Mouse (Mus musculus) CH12.LX (cell line): ENCODE measurements at regions not wholly inside any gene's neighbourhood (a gene's known extent, or its start where the extent isn't known, plus 50 kb on each side); places are given as distances from the start of the nearest gene placed in this dataset.

Source experiments
- DNase-seq: peaks from one replicate; pipeline ENCODE4 v3.0.0-alpha.2; 2013; ENCODE audit errors: extremely low read depth
- H3K27ac ChIP-seq: 2 replicates; pipeline ENCODE4 v1.5.1; 2012; ENCODE audit warnings: low read depth, mild to moderate bottlenecking, control low read depth, moderate library complexity; ENCODE audit not compliant: insufficient read depth
- H3K27me3 ChIP-seq: replicated peaks from 2 replicates; pipeline ENCODE3; 2012; ENCODE audit warnings: inconsistent platforms
- H3K36me3 ChIP-seq, 2 experiments: replicated peaks in 1 of 2; 2 replicates each; pipeline versions ENCODE3 to v1.6.1; 2012; ENCODE audit warnings: inconsistent platforms in 1 of 2, low read length in 1 of 2, mild to moderate bottlenecking in 1 of 2, mixed read lengths in 1 of 2, moderate library complexity in 1 of 2; ENCODE audit not compliant: control insufficient read depth in 1 of 2, insufficient read depth in 1 of 2
- H3K4me1 ChIP-seq, 2 experiments: 2 replicates each; pipeline ENCODE4 v1.6.1; 2012; ENCODE audit warnings: inconsistent platforms in 1 of 2, moderate library complexity in 1 of 2; ENCODE audit not compliant: insufficient read depth in 2 of 2, control insufficient read depth in 1 of 2
- H3K4me2 ChIP-seq: 2 replicates; pipeline ENCODE4 v1.6.1; 2012; ENCODE audit warnings: low read depth, mild to moderate bottlenecking, control low read depth; ENCODE audit not compliant: poor library complexity, insufficient read depth, severe bottlenecking
- H3K4me3 ChIP-seq, 3 experiments: fragments of 150-350 bp in 1 of 3; sonication (generic) in 1 of 3; replicated peaks in 1 of 3; 2 replicates each; pipeline versions ENCODE3 to v1.5.1; 2011 to 2012; ENCODE audit warnings: low read depth in 2 of 3, low read length in 2 of 3, mild to moderate bottlenecking in 2 of 3, moderate library complexity in 2 of 3, control low read depth in 1 of 3, improper control_type of control experiment in 1 of 3, inconsistent platforms in 1 of 3, mixed read lengths in 1 of 3; ENCODE audit not compliant: poor library complexity in 1 of 3
- H3K79me2 ChIP-seq: replicated peaks from 2 replicates; pipeline ENCODE4 v1.6.1; 2012; ENCODE audit warnings: mild to moderate bottlenecking, moderate library complexity; ENCODE audit not compliant: control insufficient read depth, poor library complexity, insufficient read depth, severe bottlenecking; ENCODE audit errors: extremely low read depth
- H3K9ac ChIP-seq: 2 replicates; pipeline ENCODE4 v1.6.1; 2012; ENCODE audit warnings: low read depth, mild to moderate bottlenecking, control low read depth, moderate library complexity; ENCODE audit not compliant: insufficient read depth
- H3K9me3 ChIP-seq: replicated peaks from 2 replicates; pipeline ENCODE3; 2012; ENCODE audit warnings: low read length, inconsistent platforms, mixed read lengths
- BHLHE40 ChIP-seq: IDR thresholded peaks from 2 replicates; pipeline ENCODE4 v1.6.1; 2011; ENCODE audit warnings: mild to moderate bottlenecking, low read depth, low read length, improper control_type of control experiment
- CHD1 ChIP-seq: IDR thresholded peaks from 2 replicates; pipeline ENCODE4 v1.6.1; 2012; ENCODE audit warnings: low read depth, low read length, improper control_type of control experiment, inconsistent platforms
- CHD2 ChIP-seq: IDR thresholded peaks from 2 replicates; pipeline ENCODE4 v1.6.1; 2011; ENCODE audit warnings: low read length, improper control_type of control experiment
- CTCF ChIP-seq, 2 experiments: IDR thresholded peaks in 1 of 2; conservative IDR thresholded peaks in 1 of 2; 2 replicates each; pipeline ENCODE4 v1.5.1; 2011 to 2012; ENCODE audit warnings: low read depth in 2 of 2, low read length in 2 of 2, improper control_type of control experiment in 1 of 2, inconsistent platforms in 1 of 2, mild to moderate bottlenecking in 1 of 2, moderate library complexity in 1 of 2
- E2F4 ChIP-seq: IDR thresholded peaks from 2 replicates; pipeline ENCODE4 v1.6.1; 2011; ENCODE audit warnings: low read depth, low read length, improper control_type of control experiment; ENCODE audit not compliant: insufficient replicate concordance
- ELF1 ChIP-seq: IDR thresholded peaks from 2 replicates; pipeline ENCODE4 v1.6.1; 2014; ENCODE audit warnings: low read depth, mild to moderate bottlenecking, inconsistent platforms, low read length, improper control_type of control experiment
- EP300 ChIP-seq: IDR thresholded peaks from 2 replicates; pipeline ENCODE4 v1.6.1; 2011; ENCODE audit warnings: low read length, improper control_type of control experiment
- ETS1 ChIP-seq: conservative IDR thresholded peaks from 2 replicates; pipeline ENCODE4 v1.6.1; 2012; ENCODE audit warnings: low read depth, mild to moderate bottlenecking, inconsistent platforms, low read length, improper control_type of control experiment, moderate library complexity
- GABPA ChIP-seq: IDR thresholded peaks from 2 replicates; pipeline ENCODE4 v1.6.1; 2012; ENCODE audit warnings: low read depth, low read length, improper control_type of control experiment, inconsistent platforms; ENCODE audit not compliant: insufficient replicate concordance
- HCFC1 ChIP-seq: IDR thresholded peaks from 2 replicates; pipeline ENCODE4 v1.6.1; 2012; ENCODE audit warnings: low read depth, mild to moderate bottlenecking, inconsistent platforms, low read length, improper control_type of control experiment
- IRF4 ChIP-seq: IDR thresholded peaks from 2 replicates; pipeline ENCODE4 v1.6.1; 2014; ENCODE audit warnings: low read depth, mild to moderate bottlenecking, inconsistent platforms, low read length, improper control_type of control experiment
- JUN ChIP-seq: IDR thresholded peaks from 2 replicates; pipeline ENCODE4 v1.6.1; 2011; ENCODE audit warnings: low read depth, mild to moderate bottlenecking, low read length, improper control_type of control experiment, moderate library complexity; ENCODE audit not compliant: insufficient read depth
- JUND ChIP-seq: conservative IDR thresholded peaks from 2 replicates; pipeline ENCODE4 v1.6.1; 2011; ENCODE audit warnings: low read depth, low read length, improper control_type of control experiment
- KAT2A ChIP-seq: IDR thresholded peaks from 2 replicates; pipeline ENCODE4 v1.6.1; 2012; ENCODE audit warnings: low read length, improper control_type of control experiment, inconsistent platforms; ENCODE audit not compliant: insufficient replicate concordance
- MAFK ChIP-seq: IDR thresholded peaks from 2 replicates; pipeline ENCODE4 v1.6.1; 2011; ENCODE audit warnings: low read length, improper control_type of control experiment; ENCODE audit not compliant: insufficient replicate concordance
- MAX ChIP-seq: IDR thresholded peaks from 2 replicates; pipeline ENCODE4 v1.6.1; 2011; ENCODE audit warnings: low read length, improper control_type of control experiment
- MAZ ChIP-seq: IDR thresholded peaks from 2 replicates; pipeline ENCODE4 v1.6.1; 2012; ENCODE audit warnings: low read depth, mild to moderate bottlenecking, inconsistent platforms, low read length, improper control_type of control experiment, moderate library complexity
- MEF2A ChIP-seq: IDR thresholded peaks from 2 replicates; pipeline ENCODE4 v1.6.1; 2014; ENCODE audit warnings: low read depth, mild to moderate bottlenecking, inconsistent platforms, low read length, improper control_type of control experiment, borderline replicate concordance
- MXI1 ChIP-seq: IDR thresholded peaks from 2 replicates; pipeline ENCODE4 v1.6.1; 2011; ENCODE audit warnings: mild to moderate bottlenecking, low read depth, low read length, improper control_type of control experiment
- MYC ChIP-seq: IDR thresholded peaks from 2 replicates; pipeline ENCODE4 v1.6.1; 2011; ENCODE audit warnings: low read depth, mild to moderate bottlenecking, improper control_type of control experiment, low read length
- NELFE ChIP-seq: IDR thresholded peaks from 2 replicates; pipeline ENCODE4 v1.6.1; 2011; ENCODE audit warnings: low read depth, low read length, improper control_type of control experiment
- NRF1 ChIP-seq: IDR thresholded peaks from 2 replicates; pipeline ENCODE4 v1.6.1; 2014; ENCODE audit warnings: low read depth, mild to moderate bottlenecking, inconsistent platforms, low read length, improper control_type of control experiment, moderate library complexity
- PAX5 ChIP-seq: IDR thresholded peaks from 2 replicates; pipeline ENCODE4 v1.6.1; 2012; ENCODE audit warnings: low read length, inconsistent platforms, mixed read lengths
- POLR2A ChIP-seq: IDR thresholded peaks from 2 replicates; pipeline ENCODE4 v1.6.1; 2011; ENCODE audit warnings: low read depth, mild to moderate bottlenecking, improper control_type of control experiment, low read length
- POLR2AphosphoS2 ChIP-seq: IDR thresholded peaks from 2 replicates; pipeline ENCODE4 v1.6.1; 2011; ENCODE audit warnings: low read depth, low read length, improper control_type of control experiment
- RAD21 ChIP-seq: IDR thresholded peaks from 2 replicates; pipeline ENCODE4 v1.6.1; 2011; ENCODE audit warnings: low read depth, mild to moderate bottlenecking, low read length, improper control_type of control experiment, moderate library complexity
- RCOR1 ChIP-seq: conservative IDR thresholded peaks from 2 replicates; pipeline ENCODE4 v1.6.1; 2012; ENCODE audit warnings: low read depth, mild to moderate bottlenecking, inconsistent platforms, low read length, improper control_type of control experiment
- SIN3A ChIP-seq: IDR thresholded peaks from 2 replicates; pipeline ENCODE4 v1.6.1; 2012; ENCODE audit warnings: low read length, improper control_type of control experiment, inconsistent platforms
- SMC3 ChIP-seq: IDR thresholded peaks from 2 replicates; pipeline ENCODE4 v1.6.1; 2011; ENCODE audit warnings: low read depth, low read length, improper control_type of control experiment
- TBP ChIP-seq: conservative IDR thresholded peaks from 2 replicates; pipeline ENCODE4 v1.6.1; 2011; ENCODE audit warnings: low read depth, low read length, improper control_type of control experiment
- TCF12 ChIP-seq: IDR thresholded peaks from 2 replicates; pipeline ENCODE4 v1.6.1; 2014; ENCODE audit warnings: low read depth, mild to moderate bottlenecking, inconsistent platforms, low read length, improper control_type of control experiment
- UBTF ChIP-seq: IDR thresholded peaks from 2 replicates; pipeline ENCODE4 v1.6.1; 2012; ENCODE audit warnings: low read depth, mild to moderate bottlenecking, inconsistent platforms, low read length, improper control_type of control experiment, moderate library complexity
- USF1 ChIP-seq: IDR thresholded peaks from 2 replicates; pipeline ENCODE4 v1.6.1; 2014; ENCODE audit warnings: low read depth, mild to moderate bottlenecking, inconsistent platforms, low read length, improper control_type of control experiment
- USF2 ChIP-seq: conservative IDR thresholded peaks from 2 replicates; pipeline ENCODE4 v1.6.1; 2011; ENCODE audit warnings: low read depth, low read length, improper control_type of control experiment
- ZC3H11A ChIP-seq: IDR thresholded peaks from 2 replicates; pipeline ENCODE4 v1.6.1; 2012; ENCODE audit warnings: low read depth, mild to moderate bottlenecking, inconsistent platforms, low read length, improper control_type of control experiment
- ZKSCAN1 ChIP-seq: IDR thresholded peaks from 2 replicates; pipeline ENCODE4 v1.6.1; 2012; ENCODE audit warnings: low read depth, inconsistent platforms, low read length, improper control_type of control experiment, borderline replicate concordance
- ZMIZ1 ChIP-seq: IDR thresholded peaks from 2 replicates; pipeline ENCODE4 v1.6.1; 2012; ENCODE audit warnings: low read depth, mild to moderate bottlenecking, inconsistent platforms, low read length, improper control_type of control experiment
- ZNF384 ChIP-seq: IDR thresholded peaks from 2 replicates; pipeline ENCODE4 v1.6.1; 2012; ENCODE audit warnings: low read depth, low read length, improper control_type of control experiment, inconsistent platforms
- dilution Hi-C: fragments of 300-500 bp; cut with MboI; formaldehyde crosslinking; loops from 2 replicates; pipeline ENCODE4 v1.14.3; 2020; ENCODE audit warnings: low sequenced_read_pairs; ENCODE audit not compliant: extremely low pct_unique_long_range_greater_than_20kb, extremely low pct_ligation_motif_present
- in situ Hi-C: fragments of 300-500 bp; cut with MboI; formaldehyde crosslinking; loops from 3 replicates; pipeline ENCODE4 v1.14.3; 2019; ENCODE audit warnings: low sequenced_read_pairs, low pct_ligation_motif_present, low pct_unique_long_range_greater_than_20kb, mixed read lengths

- in situ Hi-C loops, result no loop called here
- Histone ChIP-seq H3K36me3 (no peaks in the 10 kb centered on the region), H3K9me3 (no peaks in the 10 kb centered on the region), H3K4me3 (no peak overlapping the region), H3K79me2 (no peaks in the 10 kb centered on the region), H3K9ac (no peak overlapping the region), H3K4me1 (peaks cover 21 to 41% of the 10 kb centered on the region in 2 experiments), H3K27me3 (no peaks in the 10 kb centered on the region)
- DNase-seq, result no peak
- dilution Hi-C loops, result no loop called here
- TF ChIP-seq ZC3H11A (no peak), USF1 (no peak), JUN (no peak), TCF12 (peak; percentile 57; the same call in 1 of the 2 replicates), NELFE (no peak), UBTF (no peak), ETS1 (0 out of 2 replicates have a peak, but pooled peaks have one; percentile 21), MYC (no peak), ELF1 (no peak), TBP (no peak), RCOR1 (no peak), MXI1 (no peak), ZNF384 (no peak), POLR2AphosphoS2 (no peak), SIN3A (no peak), USF2 (no peak), JUND (no peak), SMC3 (no peak), MAZ (no peak), GABPA (no peak), NRF1 (no peak), POLR2A (no peak), KAT2A (0 out of 2 replicates have a peak, but pooled peaks have one; percentile 34), RAD21 (no peak), PAX5 (no peak), E2F4 (no peak), CHD1 (no peak), HCFC1 (no peak), MAFK (0 out of 2 replicates have a peak, but pooled peaks have one; percentile 48), CHD2 (0 out of 2 replicates have a peak, but pooled peaks have one; percentile 43), MAX (no peak), ZKSCAN1 (no peak), ZMIZ1 (no peak), BHLHE40 (no peak), CTCF (conservative IDR thresholded peaks at IDR 0.05 in 1 of 2, IDR thresholded peaks at IDR 0.05 in 1 of 2; ENCODE audit: low read depth in 2 of 2, low read length in 2 of 2) (no peak), IRF4 (0 out of 2 replicates have a peak, but pooled peaks have one; percentile 14), MEF2A (no peak), EP300 (peak; percentile 45; the same call in 1 of the 2 replicates)
- TF ChIP-seq, all 38 proteins: peak for 7
- H3K4me2 ChIP-seq, result no peak overlapping the region
- H3K27ac ChIP-seq, result no peak overlapping the region
Observed at GRCm38 (mm10) chr15:85646639-85647277, 64.5 kb upstream of the Wnt7b start.
